Mouse (Mus musculus) midbrain, embryonic 11.5 days (tissue): ENCODE measurements around the gene Gjc3. TPM values are rescaled to one million over a fixed set of nuclear protein-coding genes. Genes with fewer than 3 reads are reported as not detected.

ENCODE experiments used
- ATAC-seq: fragments of 200-750 bp; cut with Nextera tagmentation; 2 replicates; pipeline ENCODE4 v1.8.0; 2017; ENCODE audit warnings: moderate TSS enrichment, moderate library complexity; ENCODE audit not compliant: low FRiP score
- DNase-seq: peaks from one replicate; pipeline ENCODE4 v3.0.0; 2015; ENCODE audit warnings: low spot score; ENCODE audit errors: missing footprints
- H3K27ac ChIP-seq: fragments of 300-500 bp; sonication (generic); 2 replicates; pipeline ENCODE4 v1.5.1; 2014; ENCODE audit warnings: low read depth, low read length
- H3K27me3 ChIP-seq: fragments of 300-500 bp; sonication (generic); 2 replicates; pipeline ENCODE4 v1.6.1; 2014; ENCODE audit warnings: mild to moderate bottlenecking, low read length, moderate library complexity, mixed read lengths; ENCODE audit not compliant: control insufficient read depth, insufficient read depth
- H3K36me3 ChIP-seq: fragments of 300-500 bp; sonication (generic); 2 replicates; pipeline ENCODE4 v1.6.1; 2014; ENCODE audit warnings: mild to moderate bottlenecking, low read length, moderate library complexity, mixed read lengths; ENCODE audit not compliant: control insufficient read depth, insufficient read depth
- H3K4me1 ChIP-seq: fragments of 300-500 bp; sonication (generic); 2 replicates; pipeline ENCODE4 v1.6.1; 2014; ENCODE audit warnings: low read length; ENCODE audit not compliant: control insufficient read depth, insufficient read depth
- H3K4me2 ChIP-seq: fragments of 300-500 bp; sonication (generic); 2 replicates; pipeline ENCODE4 v1.6.1; 2014; ENCODE audit warnings: mild to moderate bottlenecking, moderate library complexity
- H3K4me3 ChIP-seq: fragments of 300-500 bp; sonication (generic); 2 replicates; pipeline ENCODE4 v1.5.1; 2014; ENCODE audit warnings: low read depth, low read length
- H3K9ac ChIP-seq: fragments of 300-500 bp; sonication (generic); 2 replicates; pipeline ENCODE4 v1.6.1; 2014; ENCODE audit warnings: low read length
- H3K9me3 ChIP-seq: fragments of 300-500 bp; sonication (generic); 2 replicates; pipeline ENCODE4 v1.6.1; 2016; ENCODE audit warnings: low read length; ENCODE audit not compliant: control insufficient read depth
- WGBS: fragments of 180-500 bp; shearing (Covaris S2); extraction: QIAGEN DNeasy Blood & Tissue Kit; methylation state at CpG from one replicate; pipeline ENCODE4 v1.1.7; 2014; 5-methylcytosine and 5-hydroxymethylcytosine counted together
- polyA plus RNA-seq: library from polyadenylated mRNA; unstranded; fragments of >200 nt; fragmentation: Nextera tagmentation; extraction: Ambion mirVana; gene quantifications from 2 replicates; pipeline ENCODE4 v1.2.1, GENCODE M21; 2014

Gjc3 gene
- polyA plus RNA-seq, 1 experiment from 2014 or later, result not detected

- 82% methylated on average over 11 of the region's 11 CpGs for WGBS
- Histone ChIP-seq H3K4me1 (no peaks in the 10 kb centered on the region), H3K4me2 (no peak overlapping the region), H3K36me3 (no peaks in the 10 kb centered on the region), H3K9me3 (no peaks in the 10 kb centered on the region), H3K27ac (no peak overlapping the region), H3K9ac (no peak overlapping the region), H3K4me3 (no peak overlapping the region), H3K27me3 (no peaks in the 10 kb centered on the region)
- no peak for ATAC-seq
- no peak for DNase-seq
Observed at GRCm38 (mm10) chr5:137928439-137928838, 34.5 kb downstream of the Gjc3 start.

- H3K9ac ChIP-seq, result no peak overlapping the region
- H3K27me3 ChIP-seq, result no peaks in the 10 kb centered on the region
- no peak overlapping the region for H3K4me3 ChIP-seq
- H3K9me3 ChIP-seq, result no peaks in the 10 kb centered on the region
- no peaks in the 10 kb centered on the region for H3K4me1 ChIP-seq
- no peak for ATAC-seq
- no peak for DNase-seq
- H3K4me2 ChIP-seq, result no peak overlapping the region
- no peaks in the 10 kb centered on the region for H3K36me3 ChIP-seq
- no peak overlapping the region for H3K27ac ChIP-seq
Observed at GRCm38 (mm10) chr5:137922171-137922570, 40.7 kb downstream of the Gjc3 start.

- no peak within 1 kb of the TSS for H3K27ac ChIP-seq
- 63% methylated on average over 2 of the region's 2 CpGs for WGBS
- H3K9ac ChIP-seq, result no peak within 1 kb of the TSS
- no peaks in the 10 kb centered on the region for H3K27me3 ChIP-seq
- no peak within 1 kb of the TSS for H3K4me2 ChIP-seq
- no peak within 1 kb of the TSS for H3K4me3 ChIP-seq
- H3K36me3 ChIP-seq, result no peaks in the 10 kb centered on the region
- H3K9me3 ChIP-seq, result no peaks in the 10 kb centered on the region
- no peaks in the 10 kb centered on the region for H3K4me1 ChIP-seq
- DNase-seq (no peak), ATAC-seq (no peak)
Observed at GRCm38 (mm10) chr5:137921532-137921931, 41.4 kb downstream of the Gjc3 start, which contains the start of gene Cyp3a13. TSS of gene Cyp3a13 (minus strand) at chr5:137921619.

- 76% methylated on average over 6 of the region's 6 CpGs for WGBS
- no peaks in the 10 kb centered on the region for H3K4me1 ChIP-seq
- H3K27ac ChIP-seq, result no peak overlapping the region
- no peak for ATAC-seq
- no peaks in the 10 kb centered on the region for H3K27me3 ChIP-seq
- H3K9ac ChIP-seq, result no peak overlapping the region
- no peaks in the 10 kb centered on the region for H3K36me3 ChIP-seq
- no peak overlapping the region for H3K4me2 ChIP-seq
- no peak overlapping the region for H3K4me3 ChIP-seq
- DNase-seq, result no peak
- no peaks in the 10 kb centered on the region for H3K9me3 ChIP-seq
Observed at GRCm38 (mm10) chr5:137915550-137915949, 47.3 kb downstream of the Gjc3 start.

- Histone ChIP-seq H3K27me3 (no peaks in the 10 kb centered on the region), H3K4me3 (no peak overlapping the region), H3K27ac (no peak overlapping the region), H3K36me3 (no peaks in the 10 kb centered on the region), H3K9ac (no peak overlapping the region), H3K4me1 (no peaks in the 10 kb centered on the region), H3K4me2 (no peak overlapping the region), H3K9me3 (no peaks in the 10 kb centered on the region)
- ATAC-seq, result no peak
- no peak for DNase-seq
Observed at GRCm38 (mm10) chr5:137914508-137914907, 48.4 kb downstream of the Gjc3 start.

- DNase-seq (no peak), ATAC-seq (no peak)
- Histone ChIP-seq H3K4me3 (no peak overlapping the region), H3K4me2 (no peak overlapping the region), H3K9me3 (no peaks in the 10 kb centered on the region), H3K36me3 (no peaks in the 10 kb centered on the region), H3K4me1 (no peaks in the 10 kb centered on the region), H3K27me3 (no peaks in the 10 kb centered on the region), H3K9ac (no peak overlapping the region), H3K27ac (no peak overlapping the region)
- 83% methylated on average over 3 of the region's 3 CpGs for WGBS
Observed at GRCm38 (mm10) chr5:137909564-137910262, 53.2 kb downstream of the Gjc3 start.

Other genes starting within 250 kb of the Gjc3 start
- gene Nyap1, start 221.5 kb downstream of the Gjc3 start, polyA plus RNA-seq, result 4.8 TPM in 2 replicates
- gene Tsc22d4, start 217.4 kb downstream of the Gjc3 start, polyA plus RNA-seq, result 47.0 and 62.9 TPM in 2 replicates
- gene Ppp1r35, start 184.2 kb downstream of the Gjc3 start, polyA plus RNA-seq, result 73.3 and 83.1 TPM in 2 replicates
- gene Mepce, start 175.4 kb downstream of the Gjc3 start, polyA plus RNA-seq, result 11.4 and 11.5 TPM in 2 replicates
- 11.4 and 14.8 TPM in 2 replicates for gene Zcwpw1, start 175.3 kb downstream of the Gjc3 start, polyA plus RNA-seq
- gene Pilra, start 126.8 kb downstream of the Gjc3 start, polyA plus RNA-seq, result 0.18 and 0.72 TPM in 2 replicates
- not detected in 2 replicates for gene Pilrb1, start 105.0 kb downstream of the Gjc3 start, polyA plus RNA-seq
- gene Pilrb2, start 91.3 kb downstream of the Gjc3 start, polyA plus RNA-seq, result not detected in 2 replicates
- not detected in 2 replicates for gene Cyp3a13, start 41.5 kb downstream of the Gjc3 start, polyA plus RNA-seq
- not detected in 2 replicates for gene Azgp1, start 18.4 kb upstream of the Gjc3 start, polyA plus RNA-seq
- not detected in 2 replicates for gene Smok3a, start 58.2 kb upstream of the Gjc3 start, polyA plus RNA-seq
- not detected in 2 replicates for gene Smok3b, start 58.3 kb upstream of the Gjc3 start, polyA plus RNA-seq
- not detected in 2 replicates for gene Smok3c, start 90.1 kb upstream of the Gjc3 start, polyA plus RNA-seq
- gene Zkscan1, start 122.0 kb upstream of the Gjc3 start, polyA plus RNA-seq, result 39.1 and 45.0 TPM in 2 replicates
- 113 and 122 TPM in 2 replicates for gene Zscan21, start 153.8 kb upstream of the Gjc3 start, polyA plus RNA-seq
- gene Zfp113, start 192.6 kb upstream of the Gjc3 start, polyA plus RNA-seq, result 27.4 and 32.9 TPM in 2 replicates
- gene Cops6, start 198.0 kb upstream of the Gjc3 start, polyA plus RNA-seq, result 262 and 293 TPM in 2 replicates
- gene Ap4m1, start 208.9 kb upstream of the Gjc3 start, polyA plus RNA-seq, result 15.2 and 17.3 TPM in 2 replicates
- 303 and 320 TPM in 2 replicates for gene Mcm7, start 209.3 kb upstream of the Gjc3 start, polyA plus RNA-seq
- gene Taf6, start 224.4 kb upstream of the Gjc3 start, polyA plus RNA-seq, result 123 and 133 TPM in 2 replicates
- gene Cnpy4, start 224.4 kb upstream of the Gjc3 start, polyA plus RNA-seq, result 51.8 and 53.3 TPM in 2 replicates
- gene Mblac1, start 231.2 kb upstream of the Gjc3 start, polyA plus RNA-seq, result 10.0 and 10.8 TPM in 2 replicates